Mouse (Mus musculus) gastrocnemius, adult 8-10 months (tissue): ENCODE data around the gene Tcp11l1. TPM values are rescaled to one million over a fixed set of nuclear protein-coding genes. Genes with fewer than 3 reads are reported as not detected.

Experiments
- DNase-seq, 2 experiments: peaks; one replicate each; pipeline ENCODE4 v3.0.0; 2022; ENCODE audit warnings: low spot score in 2 of 2
- total RNA-seq, 4 experiments: library from RNA; stranded (reverse); gene quantifications; 2 replicates each; pipeline ENCODE4 v1.2.4; 2022

Gene Tcp11l1
- total RNA-seq, 4 experiments from 2014 or later = 8.7 to 11.7 (median 9.2) TPM

DNA sequence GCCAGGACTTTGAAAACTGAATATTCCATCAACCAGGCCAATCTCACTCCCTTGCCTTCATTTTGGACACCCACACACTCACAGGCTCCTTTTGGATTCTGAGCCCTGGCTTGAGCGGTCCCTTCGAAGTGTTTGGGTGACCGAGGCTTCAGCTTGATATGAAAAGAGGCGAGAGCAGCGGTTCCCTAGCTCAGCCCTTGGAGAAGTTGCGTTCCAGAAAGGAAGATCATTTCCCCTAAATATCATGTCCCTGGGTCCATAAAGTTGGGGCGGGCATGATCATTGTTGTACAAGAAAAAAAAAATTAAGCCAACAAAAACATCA lies 479 bp upstream of the Tcp11l1 start:
- DNase-seq = no peak

DNA sequence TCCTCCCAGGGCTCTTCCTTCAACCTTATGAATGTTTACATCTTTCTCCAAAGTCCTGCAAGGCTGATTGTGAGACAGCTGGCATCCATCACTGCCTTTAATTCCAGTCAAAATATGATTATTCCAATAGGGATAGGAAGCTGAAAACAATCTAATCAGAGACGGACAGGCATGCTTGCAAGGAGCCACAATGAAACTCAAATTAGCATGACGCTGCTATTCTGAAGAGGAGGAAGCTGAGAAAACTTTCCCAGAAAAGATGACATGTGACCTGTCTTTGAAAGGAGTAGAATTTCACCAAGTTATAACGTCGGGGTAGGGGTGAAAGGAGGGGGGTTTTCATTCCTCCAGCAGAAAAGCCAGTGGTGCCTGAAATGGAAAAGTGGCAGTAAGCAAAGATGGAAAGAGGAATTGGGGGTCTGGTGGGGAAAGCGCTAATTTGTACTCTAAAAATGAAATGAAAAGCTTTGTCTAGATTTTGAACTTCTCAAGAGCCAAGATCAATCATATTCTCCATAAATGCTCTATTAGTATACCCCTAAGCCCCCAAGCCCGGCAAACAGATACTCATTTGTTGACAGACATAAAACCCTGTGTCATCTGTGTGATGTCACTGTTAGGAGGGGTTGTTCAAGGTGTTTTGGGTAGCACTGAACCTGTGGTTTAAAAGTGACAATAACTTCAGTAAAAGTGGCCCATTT lies 1.1 kb downstream of the Tcp11l1 start:
- no peak for DNase-seq

- no peak for DNase-seq
These were observed 2.1 kb downstream of the Tcp11l1 start for GRCm38 (mm10) chr2:104709786-104710337.

GRCm38 (mm10) chr2:104704355-104704754 lies 7.6 kb downstream of the Tcp11l1 start:
- DNase-seq = no peak

GRCm38 (mm10) chr2:104703158-104703557 lies 8.8 kb downstream of the Tcp11l1 start:
- DNase-seq = no peak

DNA sequence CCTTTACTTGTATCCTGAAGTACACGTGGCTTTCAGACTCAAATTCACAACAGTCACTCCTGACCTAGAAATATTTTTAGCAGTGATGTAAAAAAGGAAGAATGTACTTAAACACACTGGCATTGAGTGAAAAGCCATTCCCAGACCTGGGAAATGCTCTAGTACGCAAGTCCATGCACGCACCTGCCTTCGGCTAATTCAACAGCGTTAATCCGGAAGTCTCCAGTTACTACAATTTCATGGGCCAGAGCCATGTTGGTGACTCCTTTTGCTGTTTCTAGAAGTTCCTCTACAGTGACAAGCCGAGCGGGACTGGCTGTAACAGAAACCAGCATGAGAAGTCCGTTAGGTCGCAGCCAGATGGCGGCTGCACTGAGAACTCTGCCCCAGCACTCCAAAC lies 12.3 kb downstream of the Tcp11l1 start:
- peak in 1 of 2 experiments; percentile 4 for DNase-seq

GRCm38 (mm10) chr2:104692551-104692950 lies 19.4 kb downstream of the Tcp11l1 start:
- no peak for DNase-seq

DNA sequence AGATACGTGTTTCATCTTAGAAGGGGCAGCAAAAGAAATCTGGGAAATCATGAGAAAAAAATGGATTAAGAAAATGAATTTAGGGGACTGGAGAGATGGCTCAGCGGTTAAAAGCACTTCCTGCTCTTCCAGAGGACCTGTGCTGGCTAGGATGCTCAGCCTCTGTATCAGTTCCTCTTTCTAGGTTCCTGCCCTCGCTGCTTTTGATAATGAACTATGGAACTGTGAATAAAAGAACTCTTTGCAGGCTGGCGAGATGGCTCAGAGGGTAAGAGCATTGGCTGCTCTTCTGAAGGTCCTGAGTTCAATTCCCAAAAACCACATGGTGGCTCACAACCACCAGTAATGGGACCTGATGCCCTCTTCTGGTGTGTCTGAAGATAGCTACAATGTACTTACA lies 21.2 kb downstream of the Tcp11l1 start:
- no peak for DNase-seq

DNA sequence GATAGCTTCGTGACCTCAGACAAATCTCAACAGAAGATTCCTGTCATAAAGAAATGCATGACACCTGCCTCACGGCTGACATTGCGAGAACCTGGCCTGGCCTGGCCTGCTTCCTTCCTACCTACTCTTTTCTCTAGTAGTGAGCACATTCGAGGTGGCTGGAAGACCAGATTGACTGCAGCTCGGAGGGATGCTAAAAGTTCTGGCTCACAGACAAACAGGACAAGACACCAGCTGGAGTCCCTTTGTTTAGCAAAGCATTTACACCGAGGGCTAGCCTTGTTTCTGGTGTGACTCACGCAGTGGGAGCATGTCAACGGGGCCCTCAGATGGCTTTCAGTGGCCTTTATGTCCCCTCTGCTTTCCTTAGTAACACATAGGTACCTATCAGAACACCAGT lies 23.2 kb downstream of the Tcp11l1 start:
- DNase-seq = no peak

GRCm38 (mm10) chr2:104688321-104688720 lies 23.6 kb downstream of the Tcp11l1 start:
- no peak for DNase-seq

DNA sequence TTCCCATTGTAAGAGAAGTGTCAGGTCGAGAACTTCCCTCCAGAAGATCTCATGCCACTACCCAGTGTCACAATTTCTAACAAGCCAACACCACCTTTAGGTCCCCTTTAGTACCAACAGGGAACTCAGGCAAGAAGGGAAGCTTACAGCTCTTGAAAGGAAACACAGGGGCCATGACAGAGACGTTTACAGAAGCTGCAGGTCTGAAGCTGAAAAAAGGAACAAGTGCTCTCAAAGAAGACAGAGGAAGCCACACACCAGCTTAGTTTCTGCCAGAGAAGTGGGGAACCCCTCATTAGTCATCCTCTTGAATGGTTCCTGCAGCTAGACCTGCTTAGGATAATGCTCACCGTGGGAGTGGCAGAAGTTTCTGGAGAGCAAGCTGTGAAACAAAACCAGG lies 24.7 kb downstream of the Tcp11l1 start:
- DNase-seq = no peak

DNA sequence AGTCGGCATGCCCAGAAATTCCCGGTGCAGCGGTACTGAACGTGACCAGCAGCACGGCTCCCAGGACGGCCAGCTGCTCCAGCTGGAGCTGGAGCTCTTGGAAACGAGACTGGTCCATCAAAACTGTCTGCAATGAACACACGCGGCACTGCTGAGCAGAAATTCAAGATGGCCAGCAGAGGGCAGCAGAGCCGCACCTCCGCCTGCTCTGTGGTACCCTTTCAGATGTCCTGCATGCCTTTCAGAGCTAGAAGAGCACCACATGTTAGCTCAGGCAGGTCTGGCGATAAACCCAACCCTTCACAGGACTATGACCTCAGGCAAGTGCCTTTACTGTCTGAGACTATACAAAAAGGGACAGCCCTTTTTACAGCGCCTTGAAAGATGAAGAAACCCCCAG lies 26.6 kb downstream of the Tcp11l1 start:
- DNase-seq = peak; percentile 15 to 52

DNA sequence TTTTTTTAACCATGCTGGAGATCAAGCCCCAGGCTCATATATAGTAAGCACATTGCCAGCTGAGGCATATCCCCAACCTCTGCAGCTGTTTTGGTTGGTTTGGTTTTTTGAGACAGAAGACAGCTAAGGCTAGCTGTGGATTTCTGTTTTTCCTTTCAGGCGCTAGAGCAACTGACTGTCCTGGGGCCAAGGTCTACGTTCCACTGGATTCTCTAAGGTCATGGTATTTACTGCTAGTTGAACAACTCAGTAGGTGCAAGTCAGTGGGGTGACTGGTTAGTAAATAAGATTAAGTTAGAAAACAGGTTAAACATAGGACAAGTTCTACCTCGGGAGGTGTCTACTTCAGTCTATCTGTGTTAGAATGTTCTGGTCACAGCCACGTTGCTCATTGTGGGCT lies 27.2 kb downstream of the Tcp11l1 start:
- DNase-seq = no peak

- no peak for DNase-seq
These were observed 34.6 kb downstream of the Tcp11l1 start for GRCm38 (mm10) chr2:104677326-104677725.

GRCm38 (mm10) chr2:104671724-104672123 lies 40.2 kb downstream of the Tcp11l1 start:
- no peak for DNase-seq

GRCm38 (mm10) chr2:104669122-104669804 lies 42.7 kb downstream of the Tcp11l1 start:
- DNase-seq = no peak

- no peak for DNase-seq
These were observed 48.4 kb downstream of the Tcp11l1 start for GRCm38 (mm10) chr2:104663372-104664100.

GRCm38 (mm10) chr2:104658659-104659058 lies 53.3 kb downstream of the Tcp11l1 start:
- no peak for DNase-seq

DNA sequence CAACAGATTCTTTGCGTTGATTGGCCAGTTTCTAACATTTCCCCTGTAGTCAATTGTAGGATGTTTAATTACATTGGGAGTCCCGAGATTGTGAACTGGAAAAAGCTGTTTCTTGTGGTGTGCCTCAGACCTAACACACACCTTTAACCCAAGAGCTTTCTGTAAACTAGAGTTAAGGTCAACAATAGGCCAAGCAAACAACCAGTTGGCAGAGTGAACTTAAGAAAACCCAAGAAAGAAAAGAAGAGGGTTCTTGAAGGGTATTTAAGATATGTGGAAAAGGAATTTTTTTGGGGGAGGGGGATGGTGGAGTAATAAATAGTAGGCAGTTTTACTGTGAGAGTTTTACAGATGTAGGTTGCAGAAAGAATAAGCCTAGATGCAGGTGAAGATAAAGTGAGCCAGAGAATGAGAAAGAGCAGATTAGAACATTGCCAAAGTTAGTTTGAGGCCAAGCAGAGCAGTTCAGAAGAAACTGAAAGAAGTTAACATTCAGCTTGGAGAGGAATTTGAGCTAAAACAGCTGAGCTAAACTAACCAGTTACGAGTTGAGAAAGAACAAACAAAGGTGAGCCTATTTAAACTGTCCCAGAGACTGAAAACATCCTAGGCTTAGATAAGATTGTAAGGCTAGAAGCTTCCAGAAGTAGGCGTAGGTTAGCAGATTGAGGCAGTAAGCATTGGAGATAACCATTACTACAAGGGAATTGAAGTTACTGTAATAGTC lies 95.8 kb downstream of the Tcp11l1 start:
- no peak for DNase-seq

DNA sequence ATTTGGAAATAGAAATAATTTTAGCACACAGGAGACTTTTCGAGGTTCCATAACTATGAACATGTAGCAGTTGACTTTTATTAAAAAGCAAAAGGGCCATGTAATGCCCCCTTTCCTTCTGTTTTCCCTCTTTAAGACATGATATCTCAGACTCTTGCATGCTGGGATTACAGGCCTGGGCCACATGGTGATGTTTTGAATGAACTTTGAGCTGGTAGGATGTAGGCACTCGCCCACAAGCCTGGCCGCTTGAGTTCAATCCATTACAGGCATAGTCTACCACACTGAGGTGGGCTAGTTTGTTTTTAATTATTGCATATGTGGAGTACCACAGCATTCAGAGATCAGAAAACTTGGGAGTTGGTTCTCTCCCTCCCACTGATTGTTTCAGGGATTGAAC lies 97.2 kb downstream of the Tcp11l1 start:
- no peak for DNase-seq
